Mouse (Mus musculus) midbrain, postnatal 0 days (tissue): ENCODE measurements at regions not wholly inside any gene's neighbourhood (a gene's known extent, or its start where the extent isn't known, plus 50 kb on each side); places are given as distances from the start of the nearest gene placed in this dataset.

Experiments used
- ATAC-seq: fragments of 200-750 bp; cut with Nextera tagmentation; 2 replicates; pipeline ENCODE4 v1.8.0; 2017; ENCODE audit warnings: moderate number of reproducible peaks, mild to moderate bottlenecking, moderate TSS enrichment, moderate library complexity; ENCODE audit not compliant: low FRiP score
- DNase-seq: peaks from one replicate; pipeline ENCODE4 v3.0.0-alpha.2; 2015; ENCODE audit warnings: low spot score
- H3K27ac ChIP-seq: fragments of 300-500 bp; sonication (generic); 2 replicates; pipeline ENCODE4 v1.5.1; 2014; ENCODE audit warnings: low read depth, mild to moderate bottlenecking, low read length, mixed read lengths
- H3K27me3 ChIP-seq: fragments of 300-500 bp; sonication (generic); 2 replicates; pipeline ENCODE4 v1.6.1; 2014; ENCODE audit warnings: low read length, control low read depth, mixed read lengths; ENCODE audit not compliant: insufficient read depth
- H3K36me3 ChIP-seq: fragments of 300-500 bp; sonication (generic); 2 replicates; pipeline ENCODE4 v1.6.1; 2014; ENCODE audit warnings: low read length, control low read depth, mixed read lengths; ENCODE audit not compliant: insufficient read depth
- H3K4me1 ChIP-seq: fragments of 300-500 bp; sonication (generic); 2 replicates; pipeline ENCODE4 v1.6.1; 2014; ENCODE audit warnings: mild to moderate bottlenecking, control low read depth, antibody characterized with exemption, low read length, mixed read lengths; ENCODE audit not compliant: insufficient read depth
- H3K4me2 ChIP-seq: fragments of 300-500 bp; sonication (generic); 2 replicates; pipeline ENCODE4 v1.6.1; 2014; ENCODE audit warnings: low read depth, mild to moderate bottlenecking, low read length, mixed read lengths; ENCODE audit not compliant: poor library complexity, severe bottlenecking
- H3K4me3 ChIP-seq: fragments of 300-500 bp; sonication (generic); 2 replicates; pipeline ENCODE4 v1.5.1; 2014; ENCODE audit warnings: low read depth, mild to moderate bottlenecking, low read length, moderate library complexity
- H3K9ac ChIP-seq: fragments of 300-500 bp; sonication (generic); replicated peaks from 2 replicates; pipeline ENCODE4 v1.6.1; 2014; ENCODE audit warnings: mild to moderate bottlenecking, low read length, moderate library complexity, mixed read lengths; ENCODE audit not compliant: poor library complexity, severe bottlenecking
- H3K9me3 ChIP-seq: fragments of 300-500 bp; sonication (generic); 2 replicates; pipeline ENCODE4 v1.6.1; 2016; ENCODE audit warnings: low read length, control low read depth
- CTCF ChIP-seq: IDR thresholded peaks from 2 replicates; pipeline ENCODE4 v1.5.1; 2016; ENCODE audit warnings: antibody characterized with exemption, mild to moderate bottlenecking
- WGBS: fragments of 180-500 bp; shearing (Covaris S2); extraction: QIAGEN DNeasy Blood & Tissue Kit; methylation state at CpG from one replicate; pipeline ENCODE4 v1.1.7; 2014; 5-methylcytosine and 5-hydroxymethylcytosine counted together

- no peak overlapping the region for H3K9ac ChIP-seq
- DNase-seq: no peak
- no peak for TF ChIP-seq CTCF
- no peak for ATAC-seq
- no peak overlapping the region for H3K27ac ChIP-seq
- no peaks in the 10 kb centered on the region for H3K36me3 ChIP-seq
- no peaks in the 10 kb centered on the region for H3K9me3 ChIP-seq
- H3K4me2 ChIP-seq: no peak overlapping the region
- H3K4me1 ChIP-seq: no peaks in the 10 kb centered on the region
- WGBS: 83% methylated on average over 7 of the region's 7 CpGs
- H3K27me3 ChIP-seq: no peaks in the 10 kb centered on the region
- H3K4me3 ChIP-seq: no peak overlapping the region
Observed at GRCm38 (mm10) chr5:102290866-102291265, 190.3 kb upstream of the Arhgap24 start.

GRCm38 (mm10) chr5:102295564-102295963, 185.6 kb upstream of the Arhgap24 start:
- WGBS: 90% methylated on average over 5 of the region's 5 CpGs
- Histone ChIP-seq H3K27ac (no peak overlapping the region), H3K4me3 (no peak overlapping the region), H3K9ac (no peak overlapping the region), H3K4me1 (no peaks in the 10 kb centered on the region), H3K4me2 (no peak overlapping the region), H3K36me3 (no peaks in the 10 kb centered on the region), H3K27me3 (no peaks in the 10 kb centered on the region), H3K9me3 (no peaks in the 10 kb centered on the region)
- ATAC-seq (no peak), DNase-seq (no peak)
- no peak for TF ChIP-seq CTCF

- no peak for TF ChIP-seq CTCF
- no peak overlapping the region for H3K27ac ChIP-seq
- no peaks in the 10 kb centered on the region for H3K27me3 ChIP-seq
- ATAC-seq (no peak), DNase-seq (no peak)
- H3K4me2 ChIP-seq: no peak overlapping the region
- H3K4me3 ChIP-seq: no peak overlapping the region
- H3K9ac ChIP-seq: no peak overlapping the region
- H3K9me3 ChIP-seq: no peaks in the 10 kb centered on the region
- H3K36me3 ChIP-seq: no peaks in the 10 kb centered on the region
- no peaks in the 10 kb centered on the region for H3K4me1 ChIP-seq
Observed at GRCm38 (mm10) chr5:102306309-102306708, 174.9 kb upstream of the Arhgap24 start.

- Histone ChIP-seq H3K9me3 (no peaks in the 10 kb centered on the region), H3K27me3 (no peaks in the 10 kb centered on the region), H3K4me1 (no peaks in the 10 kb centered on the region), H3K27ac (no peak overlapping the region), H3K9ac (no peak overlapping the region), H3K36me3 (no peaks in the 10 kb centered on the region), H3K4me2 (no peak overlapping the region), H3K4me3 (no peak overlapping the region)
- no peak for TF ChIP-seq CTCF
- DNase-seq (no peak), ATAC-seq (no peak)
- 70% methylated on average over 3 of the region's 3 CpGs for WGBS
Observed at GRCm38 (mm10) chr5:102306718-102307117, 174.5 kb upstream of the Arhgap24 start.

- Histone ChIP-seq H3K9me3 (no peaks in the 10 kb centered on the region), H3K4me2 (no peak overlapping the region), H3K4me1 (no peaks in the 10 kb centered on the region), H3K36me3 (no peaks in the 10 kb centered on the region), H3K27me3 (no peaks in the 10 kb centered on the region), H3K4me3 (no peak overlapping the region), H3K9ac (no peak overlapping the region), H3K27ac (no peak overlapping the region)
- ATAC-seq (no peak), DNase-seq (no peak)
- no peak for TF ChIP-seq CTCF
Observed at GRCm38 (mm10) chr5:102311570-102311969, 169.6 kb upstream of the Arhgap24 start.

GRCm38 (mm10) chr5:102328197-102328784, 152.9 kb upstream of the Arhgap24 start:
- no peaks in the 10 kb centered on the region for H3K27me3 ChIP-seq
- H3K9me3 ChIP-seq: no peaks in the 10 kb centered on the region
- H3K4me1 ChIP-seq: no peaks in the 10 kb centered on the region
- H3K4me2 ChIP-seq: no peak overlapping the region
- H3K4me3 ChIP-seq: no peak overlapping the region
- H3K36me3 ChIP-seq: no peaks in the 10 kb centered on the region
- TF ChIP-seq CTCF: no peak
- WGBS: 40% methylated on average over 2 of the region's 2 CpGs
- no peak overlapping the region for H3K27ac ChIP-seq
- peak; percentile 53 for DNase-seq
- ATAC-seq: no peak
- no peak overlapping the region for H3K9ac ChIP-seq
